Mouse (Mus musculus): ENCODE results near the gene Bsn. TPM values are rescaled to one million over a fixed set of nuclear protein-coding genes. Genes with fewer than 3 reads are reported as not detected.

Gene Bsn
- 0.28 TPM for polyA plus RNA-seq (2017; shearing (Covaris generic))

DNA sequence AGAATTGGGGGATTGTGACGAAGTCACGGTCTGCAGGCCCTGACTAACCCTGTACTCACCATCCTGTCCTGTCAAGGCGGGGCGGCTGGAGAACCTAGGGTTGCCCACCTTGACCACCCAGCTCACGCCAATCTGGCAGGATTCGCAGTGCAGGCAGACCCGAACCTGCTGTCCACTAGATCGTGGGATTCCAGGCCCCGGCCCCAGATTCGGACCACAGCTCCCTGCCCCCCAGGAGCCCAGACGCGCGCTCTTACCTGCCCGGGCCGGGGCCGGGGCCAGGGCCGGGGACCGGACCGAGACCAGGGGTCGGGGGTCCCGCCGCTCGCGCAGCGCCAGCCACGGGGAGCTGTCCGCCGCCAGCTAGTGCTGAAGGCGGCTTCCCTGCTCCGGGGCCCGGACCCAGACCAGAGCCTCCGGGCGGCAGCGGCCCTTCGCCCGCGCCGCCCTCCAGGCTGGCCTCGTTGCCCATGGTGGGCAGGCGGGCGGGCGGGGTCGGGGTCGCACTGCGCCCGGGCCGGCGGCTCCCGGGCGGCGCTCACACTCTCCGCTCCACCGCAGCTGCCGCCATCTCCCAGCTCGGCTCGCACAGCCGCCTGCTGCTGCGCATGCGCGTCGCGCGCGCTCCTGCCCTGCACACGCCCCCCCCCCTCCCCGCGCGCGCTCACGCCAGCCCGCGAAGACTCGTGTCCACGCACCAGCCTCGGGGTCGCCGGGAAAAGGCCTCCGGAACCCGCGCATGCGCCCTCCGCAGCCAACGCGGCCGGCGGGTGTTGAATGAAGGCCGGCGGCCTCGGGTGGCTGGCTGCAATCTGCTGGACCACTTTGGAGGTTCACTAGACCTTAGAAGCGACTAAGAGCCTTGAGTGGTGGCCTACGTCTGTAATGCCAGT, at the start of gene Bsn:
Gene Bsn (minus strand): TSS at position 598 of the 893 bp plus-strand sequence.

GRCm38 (mm10) chr9:108094184-108094941, 95.8 kb downstream of the Bsn start, which contains the start of gene Apeh:
Gene Apeh, minus strand, starts transcription at chr9:108094606.

GRCm38 (mm10) chr9:108082988-108083431, 107.2 kb downstream of the Bsn start, which contains the start of gene Rnf123:
Gene Rnf123, minus strand, starts transcription at chr9:108083346.

GRCm38 (mm10) chr9:108080168-108080567, 110.0 kb downstream of the Bsn start, which contains the start of gene Mst1:
Gene Mst1, plus strand, starts transcription at chr9:108080436.

DNA sequence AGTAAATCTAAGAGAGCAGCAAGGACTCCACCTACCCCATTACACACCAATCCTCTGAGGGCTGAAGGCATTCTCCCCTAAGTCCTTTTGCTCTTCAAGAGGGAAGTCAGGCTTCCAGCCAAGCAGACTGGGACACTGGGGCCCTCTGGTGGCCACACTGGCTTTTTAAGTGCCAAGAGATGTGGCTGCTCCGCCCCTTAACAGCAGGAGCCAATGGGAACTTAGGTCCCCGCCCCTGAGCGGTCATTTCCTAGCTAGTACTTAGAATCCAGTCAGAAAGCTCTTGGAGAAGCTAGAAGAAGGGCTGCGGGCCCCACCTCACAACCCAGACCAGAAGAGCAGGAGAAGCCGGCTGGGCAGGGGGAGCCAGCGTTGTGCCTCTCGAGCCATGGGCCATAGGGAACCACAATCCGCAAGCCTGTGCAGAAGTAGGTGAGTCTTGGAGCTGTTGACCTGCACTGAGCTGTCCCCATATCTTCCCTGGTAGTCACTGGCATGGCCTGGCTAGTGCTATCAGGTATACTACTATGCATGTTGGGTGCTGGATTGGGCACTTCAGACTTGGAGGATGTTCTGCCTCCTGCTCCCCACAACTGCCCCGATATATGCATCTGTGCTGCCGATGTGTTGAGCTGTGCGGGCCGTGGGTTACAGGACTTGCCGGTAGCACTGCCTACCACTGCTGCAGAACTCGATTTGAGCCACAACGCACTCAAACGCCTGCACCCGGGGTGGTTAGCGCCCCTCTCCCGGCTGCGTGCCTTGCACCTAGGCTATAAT, 137.1 kb downstream of the Bsn start, which contains the start of gene Amigo3:
Gene Amigo3 (plus strand): TSS at position 275 of the 780 bp plus-strand sequence.

DNA sequence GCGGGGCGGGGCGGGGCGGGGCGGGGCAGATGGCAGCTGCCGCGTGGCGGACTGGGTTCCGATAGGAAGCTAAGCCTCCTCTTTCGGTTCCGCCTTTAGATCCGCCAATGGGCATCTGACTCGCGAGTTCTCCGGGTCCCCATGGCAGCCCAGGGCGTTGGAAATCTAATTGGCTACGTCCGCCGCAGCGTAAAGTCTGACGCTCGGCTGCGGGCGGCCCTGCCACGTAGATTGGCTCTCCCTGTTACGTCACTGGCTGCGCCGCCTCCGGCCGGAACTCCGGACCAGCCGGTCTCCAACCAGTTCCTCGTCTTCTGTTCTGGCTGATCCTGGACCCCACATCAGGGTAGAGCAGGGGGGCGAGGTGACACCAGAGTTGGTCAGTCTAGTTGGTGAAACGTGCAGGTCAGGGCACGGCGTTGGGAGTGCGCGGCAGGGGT, 141.1 kb downstream of the Bsn start, which contains the start of gene Gmppb:
Gene Gmppb (plus strand): TSS at position 227 of the 440 bp plus-strand sequence.

Other genes with a start within 250 kb of the Bsn start
- 2.4 TPM for gene Traip, start 240.2 kb downstream of the Bsn start, polyA plus RNA-seq (2017; shearing (Covaris generic))
- 150 TPM for gene Uba7, start 214.9 kb downstream of the Bsn start, polyA plus RNA-seq (2017; shearing (Covaris generic))
- not detected for gene Gm20661, start 207.3 kb downstream of the Bsn start, polyA plus RNA-seq (2017; shearing (Covaris generic))
- gene Inka1, start 204.5 kb downstream of the Bsn start, polyA plus RNA-seq (2017; shearing (Covaris generic)), result 0.88 TPM
- not detected for gene Cdhr4, start 197.9 kb downstream of the Bsn start, polyA plus RNA-seq (2017; shearing (Covaris generic))
- gene Gm20662, start 194.0 kb downstream of the Bsn start, polyA plus RNA-seq (2017; shearing (Covaris generic)), result not detected
- 137 TPM for gene Ip6k1, start 187.9 kb downstream of the Bsn start, polyA plus RNA-seq (2017; shearing (Covaris generic))
- 21.4 TPM for gene Gmppb, start 141.1 kb downstream of the Bsn start, polyA plus RNA-seq (2017; shearing (Covaris generic))
- gene Amigo3, start 137.2 kb downstream of the Bsn start, polyA plus RNA-seq (2017; shearing (Covaris generic)), result 1.2 TPM
- 2.1 TPM for gene Mst1, start 109.9 kb downstream of the Bsn start, polyA plus RNA-seq (2017; shearing (Covaris generic))
- gene Rnf123, start 107.0 kb downstream of the Bsn start, polyA plus RNA-seq (2017; shearing (Covaris generic)), result 115 TPM
- 79.0 TPM for gene Apeh, start 95.8 kb downstream of the Bsn start, polyA plus RNA-seq (2017; shearing (Covaris generic))
- gene Dag1, start 73.6 kb upstream of the Bsn start, polyA plus RNA-seq (2017; shearing (Covaris generic)), result 7.6 TPM
- gene Nicn1, start 100.0 kb upstream of the Bsn start, polyA plus RNA-seq (2017; shearing (Covaris generic)), result 2.5 TPM
- not detected for gene Amt, start 106.5 kb upstream of the Bsn start, polyA plus RNA-seq (2017; shearing (Covaris generic))
- 404 TPM for gene Rhoa, start 115.7 kb upstream of the Bsn start, polyA plus RNA-seq (2017; shearing (Covaris generic))
- gene Tcta, start 115.8 kb upstream of the Bsn start, polyA plus RNA-seq (2017; shearing (Covaris generic)), result 4.3 TPM
- 221 TPM for gene Gpx1, start 148.5 kb upstream of the Bsn start, polyA plus RNA-seq (2017; shearing (Covaris generic))
- gene Usp4, start 157.5 kb upstream of the Bsn start, polyA plus RNA-seq (2017; shearing (Covaris generic)), result 90.5 TPM
- gene 1700102P08Rik, start 202.4 kb upstream of the Bsn start, polyA plus RNA-seq (2017; shearing (Covaris generic)), result 1.0 TPM
- 0.43 TPM for gene Ccdc36, start 238.1 kb upstream of the Bsn start, polyA plus RNA-seq (2017; shearing (Covaris generic))
- gene BC048562, start 246.1 kb upstream of the Bsn start, polyA plus RNA-seq (2017; shearing (Covaris generic)), result not detected

All from effector memory CD4-positive, alpha-beta T cell, adult 7 months (primary cell).